Mouse (Mus musculus): ENCODE data around the gene Slc12a7.

DNA sequence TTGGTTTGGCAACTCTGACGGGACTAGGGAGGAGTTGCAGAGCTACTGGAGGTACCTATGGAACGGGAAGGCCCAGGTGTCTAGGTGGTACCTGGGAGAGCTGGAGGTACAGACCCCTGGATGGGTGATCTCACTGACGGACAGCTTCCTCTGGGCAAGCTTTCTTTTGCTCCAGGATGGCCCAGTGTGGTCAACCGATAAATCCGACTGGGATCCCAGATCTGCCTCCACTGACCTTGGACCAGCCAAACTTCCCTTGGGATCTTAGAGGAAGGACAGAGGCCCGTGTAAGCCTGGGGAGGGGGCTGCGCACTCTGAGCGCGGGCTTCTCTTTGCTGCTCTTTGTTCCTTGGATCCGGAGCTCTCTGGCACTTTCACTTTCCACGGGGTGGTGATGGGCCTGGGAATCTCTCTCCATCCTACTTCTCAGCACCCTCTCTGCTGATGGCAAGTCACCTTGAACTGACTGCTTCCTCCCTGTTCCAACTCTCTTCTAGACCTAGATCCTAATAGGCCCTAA is 31.4 kb downstream of the Slc12a7 start:
- no peak for TF ChIP-seq POLR2A (IDR thresholded peaks at IDR 0.05; ENCODE audit: borderline replicate concordance, extremely low read depth, insufficient read depth, insufficient read length, poor library complexity, severe bottlenecking)
- no peak for TF ChIP-seq CTCF (IDR thresholded peaks at IDR 0.05; ENCODE audit: borderline replicate concordance, extremely low read depth, insufficient read depth, insufficient read length)
